Mouse (Mus musculus) layer of hippocampus, adult 2 months (tissue): ENCODE measurements around the gene Brsk1. TPM values are rescaled to one million over a fixed set of nuclear protein-coding genes. Genes with fewer than 3 reads are reported as not detected.

Source experiments
- DNase-seq, 2 experiments: peaks; one replicate each; pipeline ENCODE4 v3.0.0; 2022; ENCODE audit warnings: low spot score in 2 of 2
- H3K27ac ChIP-seq: fragments of 200-600 bp; 2 replicates; pipeline ENCODE4 v1.8.1; 2022
- H3K4me3 ChIP-seq: fragments of 200-600 bp; 2 replicates; pipeline ENCODE4 v1.8.1; 2022; ENCODE audit warnings: mild to moderate bottlenecking
- CTCF ChIP-seq: fragments of 200-600 bp; conservative IDR thresholded peaks from 2 replicates; pipeline ENCODE4 v1.8.1; 2022; ENCODE audit warnings: antibody characterized with exemption, mild to moderate bottlenecking, moderate library complexity
- total RNA-seq, 2 experiments: library from RNA; stranded (reverse); gene quantifications; 2 replicates each; pipeline ENCODE4 v1.2.3; 2021

Brsk1 gene
- total RNA-seq, 2 experiments from 2014 or later: 334 to 355 TPM

DNA sequence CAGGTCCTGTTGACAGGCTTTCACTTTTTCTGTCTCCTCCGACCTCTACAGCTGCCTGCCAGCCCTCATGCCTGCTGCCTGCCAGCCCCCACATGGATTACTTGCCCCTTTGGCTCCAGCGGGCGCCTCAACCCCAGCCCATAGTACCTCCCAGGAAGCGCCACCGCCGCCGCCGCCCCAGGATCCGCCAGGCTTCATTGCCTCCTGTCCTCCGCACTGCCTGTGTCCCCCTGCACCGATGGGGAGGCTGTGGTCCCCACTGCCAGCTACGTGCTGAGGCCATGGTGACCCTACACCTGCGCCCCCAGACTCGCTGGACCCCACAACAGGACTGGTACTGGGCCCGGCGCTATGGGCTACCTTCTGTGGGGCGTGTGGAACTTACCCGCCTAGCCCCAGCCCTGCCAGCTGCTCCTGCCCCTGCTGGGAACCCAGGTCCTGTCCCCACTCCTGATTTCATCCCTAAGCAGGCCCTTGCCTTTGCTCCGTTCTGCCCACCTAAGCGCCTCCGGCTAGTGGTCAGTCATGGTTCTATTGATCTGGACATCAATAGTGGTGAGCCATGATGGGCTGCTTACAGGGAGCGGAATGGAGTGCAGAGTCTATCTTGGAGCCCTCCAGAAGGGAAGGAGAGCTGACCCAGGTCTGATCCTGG is 56.0 kb downstream of the Brsk1 start:
- Histone ChIP-seq H3K4me3 (no peak overlapping the region), H3K27ac (no peak overlapping the region)
- no peak for TF ChIP-seq CTCF
- DNase-seq: no peak

DNA sequence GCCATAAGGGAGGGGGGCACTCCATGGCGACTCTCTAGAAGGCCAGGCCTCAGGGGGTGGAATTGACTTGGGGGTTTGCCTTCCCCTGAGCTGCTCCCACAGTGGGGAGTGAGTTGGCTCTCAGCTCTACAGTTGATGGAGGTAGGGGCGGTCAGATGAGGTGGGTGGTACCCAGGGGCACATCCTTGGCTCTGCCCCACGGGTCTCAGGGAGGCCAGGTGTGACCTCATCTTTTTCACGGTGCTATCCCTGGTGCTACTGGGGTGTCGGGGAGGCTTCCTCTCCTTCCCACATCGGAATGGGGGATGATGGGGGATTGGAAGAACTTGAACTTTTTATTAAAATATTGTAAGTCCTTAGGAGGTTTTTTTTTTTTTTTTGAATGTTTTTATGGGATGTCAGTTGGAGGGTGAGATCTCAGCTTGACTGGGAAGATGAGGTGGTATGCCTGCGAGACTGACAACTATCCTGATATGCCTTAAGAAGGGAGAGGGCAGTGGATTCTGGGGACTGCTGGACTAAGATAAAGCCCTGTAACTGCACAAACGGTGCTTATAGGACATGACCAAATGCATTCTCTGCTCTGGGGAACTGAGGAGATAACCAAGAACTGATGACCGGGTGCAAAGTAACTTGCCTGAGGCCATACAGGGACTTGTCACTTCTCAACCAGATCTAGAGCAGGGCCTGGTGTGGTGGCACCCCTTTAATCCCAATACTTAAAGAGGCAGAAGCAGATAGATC is 56.9 kb downstream of the Brsk1 start:
- H3K4me3 ChIP-seq: no peak overlapping the region
- no peak for DNase-seq
- no peak for TF ChIP-seq CTCF
- no peak overlapping the region for H3K27ac ChIP-seq

DNA sequence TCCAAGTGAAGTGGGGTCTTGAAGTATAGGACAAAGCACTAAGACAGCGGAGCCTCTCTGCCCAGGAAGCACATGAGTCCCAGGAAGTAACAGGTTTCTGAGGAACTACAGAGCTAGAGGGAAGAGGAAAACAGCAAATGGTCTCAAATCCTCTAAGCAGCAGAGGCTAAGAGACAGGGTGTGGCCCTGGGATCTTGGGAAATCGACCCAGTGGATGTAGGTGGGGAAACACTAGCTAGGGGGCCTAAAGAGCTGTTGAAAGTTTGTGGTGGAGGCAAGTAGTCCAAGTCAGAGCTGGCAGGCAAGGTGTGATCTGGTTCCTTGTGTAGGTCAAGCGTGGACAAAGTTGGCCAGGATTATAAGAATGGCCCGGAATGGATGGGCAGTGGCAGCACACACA is 57.9 kb downstream of the Brsk1 start:
- TF ChIP-seq CTCF: no peak
- Histone ChIP-seq H3K27ac (no peak overlapping the region), H3K4me3 (no peak overlapping the region)
- no peak for DNase-seq

GRCm38 (mm10) chr7:4749169-4749568 is 58.8 kb downstream of the Brsk1 start:
- TF ChIP-seq CTCF: no peak
- no peak overlapping the region for H3K27ac ChIP-seq
- no peak for DNase-seq

DNA sequence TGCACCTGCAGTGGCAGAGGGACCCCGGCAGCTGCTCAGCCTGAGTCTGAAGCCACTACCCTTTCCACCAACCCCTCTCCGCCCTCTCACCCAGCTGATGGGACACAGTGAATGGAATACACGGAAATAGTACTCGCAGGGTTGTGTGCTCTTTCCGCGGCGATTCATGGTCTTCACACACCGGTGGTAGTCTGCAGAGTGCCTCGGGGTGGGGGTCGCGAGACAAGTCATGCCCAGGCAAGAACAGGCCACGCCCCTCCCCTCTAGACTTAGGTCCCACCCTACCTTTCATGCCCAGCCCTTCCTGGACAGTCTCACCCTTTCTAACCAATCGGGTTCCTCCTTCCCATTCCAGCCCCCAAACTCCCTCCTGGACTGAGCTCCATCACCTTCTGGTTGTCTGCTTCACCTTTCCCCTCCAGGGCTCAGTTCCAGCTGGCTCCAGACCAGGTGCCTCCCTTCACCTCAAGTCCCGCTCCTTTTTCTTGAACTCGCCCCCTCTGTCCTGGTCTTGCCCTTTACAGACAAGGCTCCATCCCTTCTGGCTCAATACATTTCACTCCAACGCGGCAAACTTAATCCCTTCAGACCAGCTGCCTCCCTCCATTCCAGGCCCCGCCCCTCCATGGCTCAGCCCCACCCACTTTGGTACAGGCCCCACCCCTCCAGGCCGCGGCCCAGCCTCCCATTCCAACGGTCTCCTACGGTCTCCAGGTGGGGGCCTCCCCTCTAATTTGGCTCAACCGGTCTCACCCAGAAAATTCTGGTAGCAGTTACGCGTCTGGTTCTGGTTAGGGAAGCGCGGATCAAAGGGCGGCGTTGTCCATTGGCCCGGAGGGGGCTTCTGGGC is 61.8 kb downstream of the Brsk1 start:
- Histone ChIP-seq H3K4me3 (peak overlapping the region; percentile 37), H3K27ac (no peak overlapping the region)
- TF ChIP-seq CTCF: no peak
- DNase-seq: no peak

More at GRCm38 (mm10) chr7:4749169-4749568, 58.8 kb downstream of the Brsk1 start:
- no peak overlapping the region for H3K4me3 ChIP-seq

DNA sequence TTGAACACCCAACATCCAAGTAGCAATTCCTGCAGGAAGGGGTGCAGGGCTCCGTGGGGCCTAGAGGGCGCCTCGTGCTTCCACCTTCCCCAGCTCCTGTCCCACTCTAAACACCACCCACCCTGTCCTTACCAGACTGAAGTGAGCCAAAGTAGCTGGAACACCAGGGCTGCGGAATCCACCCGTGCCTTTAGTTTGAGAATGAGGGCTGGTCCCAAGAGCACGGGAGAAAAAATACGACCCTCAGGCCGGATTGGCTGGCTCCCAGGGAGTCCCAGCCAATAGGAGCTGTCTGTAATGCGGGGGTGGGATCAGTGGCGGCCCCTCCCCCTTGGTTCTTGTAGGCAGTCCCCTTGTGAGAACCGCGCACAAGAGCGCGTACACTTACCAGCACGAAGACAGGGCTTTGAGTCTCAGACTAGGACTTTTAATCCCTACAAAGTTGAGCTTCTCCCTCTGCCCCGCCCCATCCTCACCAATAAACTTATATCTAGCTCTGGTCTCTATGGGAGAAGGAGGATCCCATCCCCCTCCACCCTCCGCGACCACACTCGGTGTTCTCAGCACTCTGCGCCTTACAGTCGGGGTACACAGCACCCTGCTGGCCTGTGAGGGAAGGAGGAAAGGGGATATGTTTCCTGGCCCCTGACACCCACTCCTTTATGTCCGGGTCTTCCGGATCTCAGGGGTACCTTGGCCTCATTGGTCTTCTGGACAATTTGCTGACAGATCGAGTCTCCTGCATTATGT is 62.6 kb downstream of the Brsk1 start, which contains the start of gene Cox6b2:
Gene Cox6b2, minus strand, starts transcription at position 274 of the 750 bp plus-strand sequence.
- peak in 1 of 2 experiments; percentile 52 for DNase-seq
- Histone ChIP-seq H3K4me3 (peak within 1 kb of the TSS; percentile 37), H3K27ac (no peak within 1 kb of the TSS)
- TF ChIP-seq CTCF: no peak

GRCm38 (mm10) chr7:4759670-4760069 is 69.3 kb downstream of the Brsk1 start:
- Histone ChIP-seq H3K4me3 (no peak overlapping the region), H3K27ac (no peak overlapping the region)
- TF ChIP-seq CTCF: no peak
- DNase-seq: no peak

- TF ChIP-seq CTCF: no peak
- Histone ChIP-seq H3K4me3 (no peak overlapping the region), H3K27ac (peak overlapping the region; percentile 58)
- no peak for DNase-seq
These were observed 74.7 kb downstream of the Brsk1 start for GRCm38 (mm10) chr7:4764946-4765710.

Other genes starting within 250 kb of the Brsk1 start
- 10 to 100 TPM; 25.2 to 28.4 TPM for gene Rdh13, start 245.0 kb upstream of the Brsk1 start, total RNA-seq
- 1 to 10 TPM; 7.8 to 8.9 TPM for gene Eps8l1, start 229.9 kb upstream of the Brsk1 start, total RNA-seq
- gene Ppp1r12c, start 188.9 kb upstream of the Brsk1 start, total RNA-seq: 100 to 1,000 TPM; 157 to 161 TPM
- gene Tnnt1, start 174.2 kb upstream of the Brsk1 start, total RNA-seq: 1 to 10 TPM; 1.7 to 4.0 TPM
- gene Tnni3, start 166.4 kb upstream of the Brsk1 start, total RNA-seq: under 1 TPM in 1 of 2 experiments, not detected in 1; 0.64 TPM
- under 1 TPM; 0.47 to 0.64 TPM for gene Dnaaf3, start 158.2 kb upstream of the Brsk1 start, total RNA-seq
- 100 to 1,000 TPM; 199 to 217 TPM for gene Syt5, start 143.1 kb upstream of the Brsk1 start, total RNA-seq
- gene Ptprh, start 86.6 kb upstream of the Brsk1 start, total RNA-seq: under 1 TPM; 0.18 to 0.22 TPM
- 10 to 100 TPM; 17.8 to 21.8 TPM for gene Tmem86b, start 59.2 kb upstream of the Brsk1 start, total RNA-seq
- gene Ppp6r1, start 31.6 kb upstream of the Brsk1 start, total RNA-seq: 100 to 1,000 TPM; 133 to 134 TPM
- gene Hspbp1, start 5.5 kb upstream of the Brsk1 start, total RNA-seq: 10 to 100 TPM; 82.1 to 92.1 TPM
- gene Tmem150b, start 34.6 kb downstream of the Brsk1 start, total RNA-seq: under 1 TPM in 1 of 2 experiments, not detected in 1; 0.13 TPM
- gene Kmt5c, start 49.5 kb downstream of the Brsk1 start, total RNA-seq: 10 to 100 TPM; 25.2 to 37.6 TPM
- gene Cox6b2, start 62.5 kb downstream of the Brsk1 start, total RNA-seq: 1 to 10 TPM; 1.3 to 3.8 TPM
- gene Fam71e2, start 80.7 kb downstream of the Brsk1 start, total RNA-seq: not detected
- gene Il11, start 92.3 kb downstream of the Brsk1 start, total RNA-seq: under 1 TPM; 0.25 to 0.26 TPM
- not detected for gene Tmem190, start 92.3 kb downstream of the Brsk1 start, total RNA-seq
- gene Tmem238, start 99.1 kb downstream of the Brsk1 start, total RNA-seq: 1 to 10 TPM; 2.6 to 2.7 TPM
- 100 to 1,000 TPM; 458 to 462 TPM for gene Rpl28, start 102.3 kb downstream of the Brsk1 start, total RNA-seq
- 100 to 1,000 TPM; 106 to 108 TPM for gene Ube2s, start 122.0 kb downstream of the Brsk1 start, total RNA-seq
- gene Shisa7, start 154.1 kb downstream of the Brsk1 start, total RNA-seq: 100 to 1,000 TPM; 172 to 204 TPM
- gene Isoc2b, start 179.7 kb downstream of the Brsk1 start, total RNA-seq: 1 to 10 TPM; 4.7 to 5.6 TPM
- 10 to 100 TPM; 13.0 to 13.4 TPM for gene Isoc2a, start 186.5 kb downstream of the Brsk1 start, total RNA-seq
- gene Gm36210, start 215.9 kb downstream of the Brsk1 start, total RNA-seq: under 1 TPM in 1 of 2 experiments, not detected in 1; 0.28 TPM
- 10 to 100 TPM; 15.0 to 15.8 TPM for gene Zfp628, start 224.6 kb downstream of the Brsk1 start, total RNA-seq
- 100 to 1,000 TPM; 103 to 114 TPM for gene Nat14, start 231.4 kb downstream of the Brsk1 start, total RNA-seq
- 1 to 10 TPM; 2.4 to 3.5 TPM for gene Ssc5d, start 235.2 kb downstream of the Brsk1 start, total RNA-seq